Mouse (Mus musculus): Measurements from ENCODE around the gene Ccdc151. TPM values are rescaled to one million over a fixed set of nuclear protein-coding genes. Genes with fewer than 3 reads are reported as not detected.

Gene Ccdc151
- polyA plus RNA-seq, 1 experiment from 2014 or later = 4.5 TPM

DNA sequence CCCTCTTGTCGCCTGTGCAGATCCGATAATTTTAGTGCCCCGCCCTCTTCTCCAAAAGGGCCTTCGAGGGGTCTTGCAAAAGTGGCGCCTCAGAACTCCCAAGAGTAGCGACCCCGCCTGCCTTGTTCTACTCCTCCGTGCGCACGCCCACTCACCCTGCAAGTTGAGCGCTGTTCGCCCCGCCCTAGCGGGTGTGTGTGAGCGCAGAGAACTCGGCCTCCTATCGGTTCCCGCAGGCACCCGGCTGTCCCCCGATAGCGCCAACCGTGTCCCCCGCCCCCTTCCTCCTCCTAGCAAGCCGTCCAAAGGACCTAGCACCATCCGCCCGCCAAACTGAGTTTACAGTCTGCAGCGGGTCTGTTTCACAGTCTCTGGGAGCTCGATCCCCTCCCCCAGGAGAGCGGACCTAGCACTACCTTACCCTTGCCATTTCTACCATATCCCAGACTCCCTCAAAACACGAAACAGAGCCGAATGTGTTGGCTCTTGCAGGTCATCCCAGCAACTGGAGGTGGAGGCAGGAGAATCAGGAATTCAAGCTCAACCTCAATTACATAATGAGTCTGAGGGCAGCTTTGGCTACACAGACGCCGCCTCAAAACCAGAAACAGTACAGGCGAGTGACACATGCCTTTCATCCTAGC, 39.9 kb downstream of the Ccdc151 start:
- peaks cover 48% of the 10 kb centered on the region for H3K27me3 ChIP-seq (replicated peaks; ENCODE audit: control insufficient read depth, insufficient read depth, low read length)
- peak overlapping the region; percentile 33 for H3K4me3 ChIP-seq (ENCODE audit: low read depth, low read length)
- H3K36me3 ChIP-seq (ENCODE audit: control insufficient read depth, insufficient read depth, low read length) = no peaks in the 10 kb centered on the region; the same call in 1 of the 2 replicates
- ATAC-seq = peak; percentile 83
- H3K9me3 ChIP-seq (replicated peaks; ENCODE audit: control insufficient read depth, low read length) = no peaks in the 10 kb centered on the region
- H3K4me1 ChIP-seq (ENCODE audit: control insufficient read depth, insufficient read depth, low read length) = peaks cover 12% of the 10 kb centered on the region
- no peak overlapping the region for H3K27ac ChIP-seq (ENCODE audit: low read depth, low read length)
- peak; percentile 74 for DNase-seq (ENCODE audit: low spot score)
- WGBS = 4% methylated on average over 34 of the region's 34 CpGs
- H3K4me2 ChIP-seq (ENCODE audit: low read length) = peak overlapping the region; percentile 63
- peak overlapping the region; percentile 51 for H3K9ac ChIP-seq (ENCODE audit: low read length)

DNA sequence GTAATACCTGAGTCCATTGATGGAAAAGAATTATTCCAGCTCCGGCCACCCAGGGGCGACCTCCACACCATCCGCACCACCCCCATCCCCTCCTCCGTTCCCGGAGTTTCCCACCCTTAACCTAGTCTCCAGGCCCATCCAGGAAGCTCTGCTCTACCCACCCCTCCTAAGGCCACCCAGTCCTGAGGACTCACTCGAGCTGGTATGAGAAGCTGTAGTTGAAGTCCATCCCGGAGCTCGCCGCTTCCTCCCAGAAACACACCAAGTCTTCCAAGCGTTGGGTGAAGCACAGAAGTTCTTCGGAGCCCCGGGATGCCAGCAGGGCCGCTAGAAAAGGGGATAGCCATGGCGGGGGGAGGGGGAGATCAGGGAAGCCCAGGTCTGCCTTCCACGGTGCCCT, 40.4 kb downstream of the Ccdc151 start:
- Histone ChIP-seq H3K4me1 (ENCODE audit: control insufficient read depth, insufficient read depth, low read length) (peaks cover 12% of the 10 kb centered on the region), H3K4me2 (ENCODE audit: low read length) (peak overlapping the region; percentile 63), H3K27me3 (replicated peaks; ENCODE audit: control insufficient read depth, insufficient read depth, low read length) (peaks cover 48% of the 10 kb centered on the region), H3K36me3 (ENCODE audit: control insufficient read depth, insufficient read depth, low read length) (no peaks in the 10 kb centered on the region; the same call in 1 of the 2 replicates), H3K9me3 (replicated peaks; ENCODE audit: control insufficient read depth, low read length) (no peaks in the 10 kb centered on the region), H3K4me3 (ENCODE audit: low read depth, low read length) (peak overlapping the region; percentile 33), H3K27ac (ENCODE audit: low read depth, low read length) (no peak overlapping the region), H3K9ac (ENCODE audit: low read length) (peak overlapping the region; percentile 51)
- WGBS = under 1% methylated on average over 15 of the region's 15 CpGs
- DNase-seq (ENCODE audit: low spot score) = no peak
- peak; percentile 54 for ATAC-seq

- Histone ChIP-seq H3K4me1 (ENCODE audit: control insufficient read depth, insufficient read depth, low read length) (peaks cover 14% of the 10 kb centered on the region), H3K36me3 (ENCODE audit: control insufficient read depth, insufficient read depth, low read length) (no peaks in the 10 kb centered on the region; the same call in 1 of the 2 replicates), H3K27ac (ENCODE audit: low read depth, low read length) (no peak overlapping the region), H3K27me3 (replicated peaks; ENCODE audit: control insufficient read depth, insufficient read depth, low read length) (peaks cover 48% of the 10 kb centered on the region), H3K4me2 (ENCODE audit: low read length) (peak overlapping the region; percentile 63), H3K9ac (ENCODE audit: low read length) (no peak overlapping the region), H3K4me3 (ENCODE audit: low read depth, low read length) (peak overlapping the region; percentile 33), H3K9me3 (replicated peaks; ENCODE audit: control insufficient read depth, low read length) (no peaks in the 10 kb centered on the region)
- DNase-seq (ENCODE audit: low spot score) (no peak), ATAC-seq (no peak)
- WGBS = 2% methylated on average over 35 of the region's 35 CpGs
Measured at GRCm38 (mm10) chr9:21961366-21961980, 41.0 kb downstream of the Ccdc151 start.

DNA sequence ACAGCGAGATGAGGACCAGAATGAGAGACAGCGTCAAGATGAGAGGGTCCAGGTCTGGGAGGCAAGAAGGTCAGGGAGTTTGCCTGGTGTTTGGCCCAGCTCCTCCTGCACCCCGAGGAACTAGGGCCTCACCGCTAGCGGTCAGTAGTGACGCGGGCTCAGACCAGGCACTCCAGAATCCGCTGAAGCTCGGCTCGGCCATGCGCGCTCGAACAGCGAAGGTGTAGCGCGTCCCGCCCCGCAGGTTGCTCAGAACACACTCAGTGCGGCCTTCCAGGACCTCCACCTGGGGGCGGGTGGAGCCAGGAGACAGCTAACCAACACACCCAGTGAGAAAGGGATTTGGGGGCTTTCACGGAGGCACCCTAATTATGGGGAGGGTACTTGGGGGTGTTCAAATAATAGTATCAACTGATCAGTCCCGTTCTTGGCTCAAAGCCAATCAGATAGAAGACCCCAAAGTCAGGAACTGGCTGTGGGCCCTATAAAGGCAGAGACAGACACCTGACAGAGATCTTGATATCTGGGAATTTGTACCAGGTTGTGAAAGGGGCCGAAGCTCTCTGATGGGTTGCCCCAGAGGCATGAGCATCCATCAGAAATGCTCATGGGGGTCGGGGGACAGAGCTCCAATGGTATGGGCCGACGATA, 41.8 kb downstream of the Ccdc151 start:
- DNase-seq (ENCODE audit: low spot score) (no peak), ATAC-seq (no peak)
- Histone ChIP-seq H3K27ac (ENCODE audit: low read depth, low read length) (no peak overlapping the region), H3K4me3 (ENCODE audit: low read depth, low read length) (no peak overlapping the region), H3K4me2 (ENCODE audit: low read length) (no peak overlapping the region), H3K9me3 (replicated peaks; ENCODE audit: control insufficient read depth, low read length) (no peaks in the 10 kb centered on the region), H3K27me3 (replicated peaks; ENCODE audit: control insufficient read depth, insufficient read depth, low read length) (peaks cover 48% of the 10 kb centered on the region), H3K9ac (ENCODE audit: low read length) (no peak overlapping the region), H3K36me3 (ENCODE audit: control insufficient read depth, insufficient read depth, low read length) (no peaks in the 10 kb centered on the region; the same call in 1 of the 2 replicates), H3K4me1 (ENCODE audit: control insufficient read depth, insufficient read depth, low read length) (peaks cover 18% of the 10 kb centered on the region)
- 9% methylated on average over 26 of the region's 26 CpGs for WGBS

GRCm38 (mm10) chr9:21960135-21960534, 42.3 kb downstream of the Ccdc151 start:
- 47% methylated on average over 9 of the region's 9 CpGs for WGBS

GRCm38 (mm10) chr9:21959244-21959643, 43.2 kb downstream of the Ccdc151 start:
- DNase-seq (ENCODE audit: low spot score) (no peak), ATAC-seq (no peak)
- Histone ChIP-seq H3K4me3 (ENCODE audit: low read depth, low read length) (no peak overlapping the region), H3K9ac (ENCODE audit: low read length) (no peak overlapping the region), H3K4me1 (ENCODE audit: control insufficient read depth, insufficient read depth, low read length) (peaks cover 18% of the 10 kb centered on the region), H3K4me2 (ENCODE audit: low read length) (no peak overlapping the region), H3K36me3 (ENCODE audit: control insufficient read depth, insufficient read depth, low read length) (no peaks in the 10 kb centered on the region; the same call in 1 of the 2 replicates), H3K27ac (ENCODE audit: low read depth, low read length) (no peak overlapping the region), H3K9me3 (replicated peaks; ENCODE audit: control insufficient read depth, low read length) (no peaks in the 10 kb centered on the region), H3K27me3 (replicated peaks; ENCODE audit: control insufficient read depth, insufficient read depth, low read length) (peaks cover 48% of the 10 kb centered on the region)
- 92% methylated on average over 7 of the region's 7 CpGs for WGBS

More at GRCm38 (mm10) chr9:21960135-21960534, 42.3 kb downstream of the Ccdc151 start:
- Histone ChIP-seq H3K9me3 (replicated peaks; ENCODE audit: control insufficient read depth, low read length) (no peaks in the 10 kb centered on the region), H3K27me3 (replicated peaks; ENCODE audit: control insufficient read depth, insufficient read depth, low read length) (peaks cover 48% of the 10 kb centered on the region), H3K36me3 (ENCODE audit: control insufficient read depth, insufficient read depth, low read length) (no peaks in the 10 kb centered on the region; the same call in 1 of the 2 replicates), H3K9ac (ENCODE audit: low read length) (no peak overlapping the region), H3K4me2 (ENCODE audit: low read length) (no peak overlapping the region), H3K4me1 (ENCODE audit: control insufficient read depth, insufficient read depth, low read length) (peaks cover 18% of the 10 kb centered on the region), H3K4me3 (ENCODE audit: low read depth, low read length) (no peak overlapping the region), H3K27ac (ENCODE audit: low read depth, low read length) (no peak overlapping the region)
- ATAC-seq = no peak
- no peak for DNase-seq (ENCODE audit: low spot score)

- Histone ChIP-seq H3K4me3 (ENCODE audit: low read depth, low read length) (no peak overlapping the region), H3K4me1 (ENCODE audit: control insufficient read depth, insufficient read depth, low read length) (peaks cover 18% of the 10 kb centered on the region), H3K4me2 (ENCODE audit: low read length) (no peak overlapping the region), H3K27me3 (replicated peaks; ENCODE audit: control insufficient read depth, insufficient read depth, low read length) (peaks cover 42% of the 10 kb centered on the region), H3K36me3 (ENCODE audit: control insufficient read depth, insufficient read depth, low read length) (no peaks in the 10 kb centered on the region; the same call in 1 of the 2 replicates), H3K27ac (ENCODE audit: low read depth, low read length) (no peak overlapping the region), H3K9ac (ENCODE audit: low read length) (no peak overlapping the region), H3K9me3 (replicated peaks; ENCODE audit: control insufficient read depth, low read length) (no peaks in the 10 kb centered on the region)
- ATAC-seq = no peak
- 85% methylated on average over 5 of the region's 5 CpGs for WGBS
- DNase-seq (ENCODE audit: low spot score) = no peak
Measured at GRCm38 (mm10) chr9:21958372-21958771, 44.1 kb downstream of the Ccdc151 start.

- DNase-seq (ENCODE audit: low spot score) (peak; percentile 99), ATAC-seq (peak; percentile 98)
- Histone ChIP-seq H3K36me3 (ENCODE audit: control insufficient read depth, insufficient read depth, low read length) (no peaks in the 10 kb centered on the region; the same call in 1 of the 2 replicates), H3K9ac (ENCODE audit: low read length) (peak within 1 kb of the TSS; percentile 78), H3K4me2 (ENCODE audit: low read length) (peak within 1 kb of the TSS; percentile 71), H3K9me3 (replicated peaks; ENCODE audit: control insufficient read depth, low read length) (no peaks in the 10 kb centered on the region), H3K27ac (ENCODE audit: low read depth, low read length) (peak within 1 kb of the TSS; percentile 93), H3K27me3 (replicated peaks; ENCODE audit: control insufficient read depth, insufficient read depth, low read length) (peaks cover 16% of the 10 kb centered on the region), H3K4me1 (ENCODE audit: control insufficient read depth, insufficient read depth, low read length) (peaks cover 8% of the 10 kb centered on the region), H3K4me3 (ENCODE audit: low read depth, low read length) (peak within 1 kb of the TSS; percentile 63)
- WGBS = under 1% methylated on average over 52 of the region's 54 CpGs
Measured at GRCm38 (mm10) chr9:21955570-21956281, 46.7 kb downstream of the Ccdc151 start, which contains the start of gene Swsap1. Swsap1 (plus strand) TSS chr9:21955755.

All from forebrain, embryonic 14.5 days (tissue).